Mouse (Mus musculus): Measurements from ENCODE around the gene Rgs9bp. TPM values are rescaled to one million over a fixed set of nuclear protein-coding genes. Genes with fewer than 3 reads are reported as not detected.

Gene Rgs9bp
- 2.0 and 2.8 TPM in 2 replicates for polyA plus RNA-seq (2012)

GRCm38 (mm10) chr7:35585191-35586054 is at the start of gene Rgs9bp:
Gene Rgs9bp, minus strand, starts transcription at chr7:35585582.
- TF ChIP-seq GATA1 (IDR thresholded peaks at IDR 0.05; ENCODE audit: low read length): no peak

GRCm38 (mm10) chr7:35628496-35628895 is 43.1 kb upstream of the Rgs9bp start:
- TF ChIP-seq GATA1 (IDR thresholded peaks at IDR 0.05; ENCODE audit: low read length): no peak

GRCm38 (mm10) chr7:35627371-35627770 is 42.0 kb upstream of the Rgs9bp start:
- no peak for TF ChIP-seq GATA1 (IDR thresholded peaks at IDR 0.05; ENCODE audit: low read length)

- TF ChIP-seq GATA1 (IDR thresholded peaks at IDR 0.05; ENCODE audit: low read length): no peak
Measured at GRCm38 (mm10) chr7:35626038-35626437, 40.7 kb upstream of the Rgs9bp start.

- no peak for TF ChIP-seq GATA1 (IDR thresholded peaks at IDR 0.05; ENCODE audit: low read length)
Measured at GRCm38 (mm10) chr7:35622626-35623025, 37.2 kb upstream of the Rgs9bp start.

- TF ChIP-seq GATA1 (IDR thresholded peaks at IDR 0.05; ENCODE audit: low read length): no peak
Measured at GRCm38 (mm10) chr7:35617513-35617912, 32.1 kb upstream of the Rgs9bp start.

- TF ChIP-seq GATA1 (IDR thresholded peaks at IDR 0.05; ENCODE audit: low read length): no peak
Measured at GRCm38 (mm10) chr7:35609245-35609644, 23.9 kb upstream of the Rgs9bp start.

- TF ChIP-seq GATA1 (IDR thresholded peaks at IDR 0.05; ENCODE audit: low read length): no peak
Measured at GRCm38 (mm10) chr7:35606816-35607215, 21.4 kb upstream of the Rgs9bp start.

GRCm38 (mm10) chr7:35602766-35603165 is 17.4 kb upstream of the Rgs9bp start:
- no peak for TF ChIP-seq GATA1 (IDR thresholded peaks at IDR 0.05; ENCODE audit: low read length)

GRCm38 (mm10) chr7:35601106-35601505 is 15.7 kb upstream of the Rgs9bp start:
- TF ChIP-seq GATA1 (IDR thresholded peaks at IDR 0.05; ENCODE audit: low read length): peak; percentile 99

GRCm38 (mm10) chr7:35600031-35600430 is 14.6 kb upstream of the Rgs9bp start:
- TF ChIP-seq GATA1 (IDR thresholded peaks at IDR 0.05; ENCODE audit: low read length): no peak

GRCm38 (mm10) chr7:35599492-35599891 is 14.1 kb upstream of the Rgs9bp start:
- TF ChIP-seq GATA1 (IDR thresholded peaks at IDR 0.05; ENCODE audit: low read length): no peak

- TF ChIP-seq GATA1 (IDR thresholded peaks at IDR 0.05; ENCODE audit: low read length): no peak
Measured at GRCm38 (mm10) chr7:35594311-35594710, 8.9 kb upstream of the Rgs9bp start.

GRCm38 (mm10) chr7:35590731-35591191 is 5.4 kb upstream of the Rgs9bp start:
- no peak for TF ChIP-seq GATA1 (IDR thresholded peaks at IDR 0.05; ENCODE audit: low read length)

GRCm38 (mm10) chr7:35589485-35589884 is 4.1 kb upstream of the Rgs9bp start:
- no peak for TF ChIP-seq GATA1 (IDR thresholded peaks at IDR 0.05; ENCODE audit: low read length)

GRCm38 (mm10) chr7:35588680-35589428 is 3.5 kb upstream of the Rgs9bp start:
- TF ChIP-seq GATA1 (IDR thresholded peaks at IDR 0.05; ENCODE audit: low read length): peak; percentile 98
